Mouse (Mus musculus): ENCODE measurements around the gene Gspt1. TPM values are rescaled to one million over a fixed set of nuclear protein-coding genes. Genes with fewer than 3 reads are reported as not detected.

Gspt1 gene
- polyA plus RNA-seq, 1 experiment from 2014 or later, result 49.5 TPM

- Histone ChIP-seq H3K27ac (replicated peaks) (no peak overlapping the region), H3K36me3 (no peaks in the 10 kb centered on the region), H3K27me3 (no peaks in the 10 kb centered on the region), H3K9me3 (no peaks in the 10 kb centered on the region), H3K4me3 (no peak overlapping the region), H3K9ac (no peak overlapping the region), H3K4me1 (replicated peaks) (no peaks in the 10 kb centered on the region), H3K4me2 (no peak overlapping the region)
- ATAC-seq (ENCODE audit: low FRiP score, low read depth), result no peak
- 88% methylated on average over 2 of the region's 2 CpGs for WGBS
These were observed 12.4 kb upstream of the Gspt1 start for GRCm38 (mm10) chr16:11266556-11266955.

- no peaks in the 10 kb centered on the region for H3K27me3 ChIP-seq
- no peaks in the 10 kb centered on the region for H3K9me3 ChIP-seq
- no peaks in the 10 kb centered on the region for H3K36me3 ChIP-seq
- ATAC-seq (ENCODE audit: low FRiP score, low read depth), result no peak
- no peak overlapping the region for H3K27ac ChIP-seq (replicated peaks)
- H3K4me2 ChIP-seq, result no peak overlapping the region
- no peak overlapping the region for H3K4me3 ChIP-seq
- H3K4me1 ChIP-seq (replicated peaks), result no peaks in the 10 kb centered on the region
- H3K9ac ChIP-seq, result no peak overlapping the region
These were observed 9.1 kb upstream of the Gspt1 start for GRCm38 (mm10) chr16:11263266-11263665.

GRCm38 (mm10) chr16:11254723-11255164, 619 bp upstream of the Gspt1 start:
- no peaks in the 10 kb centered on the region for H3K36me3 ChIP-seq
- H3K27me3 ChIP-seq, result no peaks in the 10 kb centered on the region
- H3K4me3 ChIP-seq, result peak overlapping the region; percentile 99
- peak overlapping the region; percentile 89 for H3K27ac ChIP-seq (replicated peaks)
- no peak for ATAC-seq (ENCODE audit: low FRiP score, low read depth)
- H3K4me2 ChIP-seq, result peak overlapping the region; percentile 60
- H3K9ac ChIP-seq, result peak overlapping the region; percentile 61
- 20% methylated on average over 10 of the region's 10 CpGs for WGBS
- no peaks in the 10 kb centered on the region for H3K9me3 ChIP-seq
- peaks cover 27% of the 10 kb centered on the region for H3K4me1 ChIP-seq (replicated peaks)

- Histone ChIP-seq H3K9me3 (no peaks in the 10 kb centered on the region), H3K4me2 (peak overlapping the region; percentile 98), H3K27me3 (no peaks in the 10 kb centered on the region), H3K9ac (peak overlapping the region; percentile 88), H3K36me3 (no peaks in the 10 kb centered on the region), H3K4me3 (peak overlapping the region; percentile 99), H3K4me1 (replicated peaks) (peaks cover 27% of the 10 kb centered on the region), H3K27ac (replicated peaks) (peak overlapping the region; percentile 94)
- WGBS, result 0% methylated on average over 54 of the region's 58 CpGs
- peak; percentile 27; the same call in 1 of the 2 replicates for ATAC-seq (ENCODE audit: low FRiP score, low read depth)
These were observed 877 bp downstream of the Gspt1 start for GRCm38 (mm10) chr16:11253065-11253831.

GRCm38 (mm10) chr16:11247791-11248190, 6.3 kb downstream of the Gspt1 start:
- no peaks in the 10 kb centered on the region for H3K27me3 ChIP-seq
- no peak overlapping the region for H3K9ac ChIP-seq
- H3K36me3 ChIP-seq, result no peaks in the 10 kb centered on the region
- no peak overlapping the region for H3K4me3 ChIP-seq
- H3K9me3 ChIP-seq, result no peaks in the 10 kb centered on the region
- no peak for ATAC-seq (ENCODE audit: low FRiP score, low read depth)
- WGBS, result 89% methylated on average over 2 of the region's 2 CpGs
- H3K27ac ChIP-seq (replicated peaks), result no peak overlapping the region
- peaks cover 20% of the 10 kb centered on the region for H3K4me1 ChIP-seq (replicated peaks)
- H3K4me2 ChIP-seq, result no peak overlapping the region

- WGBS, result 86% methylated on average over 9 of the region's 9 CpGs
- Histone ChIP-seq H3K36me3 (no peaks in the 10 kb centered on the region), H3K27me3 (no peaks in the 10 kb centered on the region), H3K4me2 (no peak overlapping the region), H3K4me1 (replicated peaks) (peaks cover 1% of the 10 kb centered on the region; the same call in 1 of the 2 replicates), H3K9ac (no peak overlapping the region), H3K4me3 (no peak overlapping the region), H3K9me3 (no peaks in the 10 kb centered on the region), H3K27ac (replicated peaks) (no peak overlapping the region)
- no peak for ATAC-seq (ENCODE audit: low FRiP score, low read depth)
These were observed 8.4 kb downstream of the Gspt1 start for GRCm38 (mm10) chr16:11245767-11246166.

GRCm38 (mm10) chr16:11242401-11242800, 11.7 kb downstream of the Gspt1 start:
- Histone ChIP-seq H3K4me2 (no peak overlapping the region), H3K27ac (replicated peaks) (no peak overlapping the region), H3K27me3 (no peaks in the 10 kb centered on the region), H3K4me3 (no peak overlapping the region), H3K9ac (no peak overlapping the region), H3K9me3 (no peaks in the 10 kb centered on the region), H3K36me3 (peaks cover 9% of the 10 kb centered on the region), H3K4me1 (replicated peaks) (no peaks in the 10 kb centered on the region)
- WGBS, result 90% methylated on average over 1 of the region's 1 CpGs
- no peak for ATAC-seq (ENCODE audit: low FRiP score, low read depth)

GRCm38 (mm10) chr16:11217801-11218200, 36.3 kb downstream of the Gspt1 start:
- no peaks in the 10 kb centered on the region for H3K4me1 ChIP-seq (replicated peaks)
- H3K9ac ChIP-seq, result no peak overlapping the region
- H3K36me3 ChIP-seq, result peaks cover 48% of the 10 kb centered on the region
- no peak overlapping the region for H3K4me3 ChIP-seq
- H3K27me3 ChIP-seq, result no peaks in the 10 kb centered on the region
- H3K27ac ChIP-seq (replicated peaks), result no peak overlapping the region
- no peaks in the 10 kb centered on the region for H3K9me3 ChIP-seq
- ATAC-seq (ENCODE audit: low FRiP score, low read depth), result no peak
- 94% methylated on average over 3 of the region's 3 CpGs for WGBS
- no peak overlapping the region for H3K4me2 ChIP-seq

- 8% methylated on average over 24 of the region's 24 CpGs for WGBS
- Histone ChIP-seq H3K27ac (replicated peaks) (peak overlapping the region; percentile 78), H3K4me2 (peak overlapping the region; percentile 95), H3K9ac (peak overlapping the region; percentile 85), H3K36me3 (peaks cover 33% of the 10 kb centered on the region), H3K9me3 (no peaks in the 10 kb centered on the region), H3K4me3 (peak overlapping the region; percentile 75), H3K27me3 (no peaks in the 10 kb centered on the region), H3K4me1 (replicated peaks) (peaks cover 32% of the 10 kb centered on the region)
- 0 out of 2 replicates have a peak, but pooled peaks have one; percentile 45 for ATAC-seq (ENCODE audit: low FRiP score, low read depth)
These were observed 50.3 kb downstream of the Gspt1 start for GRCm38 (mm10) chr16:11203600-11204390.

GRCm38 (mm10) chr16:11202571-11203554, 51.3 kb downstream of the Gspt1 start, which contains the start of gene Rsl1d1:
Rsl1d1 (minus strand) TSS chr16:11203331.
- Histone ChIP-seq H3K27me3 (no peaks in the 10 kb centered on the region), H3K9ac (peak within 1 kb of the TSS; percentile 85), H3K36me3 (peaks cover 38% of the 10 kb centered on the region), H3K4me2 (peak within 1 kb of the TSS; percentile 95), H3K9me3 (no peaks in the 10 kb centered on the region), H3K4me3 (peak within 1 kb of the TSS; percentile 75), H3K4me1 (replicated peaks) (peaks cover 32% of the 10 kb centered on the region), H3K27ac (replicated peaks) (peak within 1 kb of the TSS; percentile 78)
- peak; percentile 99 for ATAC-seq (ENCODE audit: low FRiP score, low read depth)
- under 1% methylated on average over 68 of the region's 68 CpGs for WGBS

- H3K9ac ChIP-seq, result peak overlapping the region; percentile 85
- no peaks in the 10 kb centered on the region for H3K9me3 ChIP-seq
- 72% methylated on average over 6 of the region's 6 CpGs for WGBS
- peak overlapping the region; percentile 75 for H3K4me3 ChIP-seq
- no peaks in the 10 kb centered on the region for H3K27me3 ChIP-seq
- H3K27ac ChIP-seq (replicated peaks), result no peak overlapping the region
- no peak for ATAC-seq (ENCODE audit: low FRiP score, low read depth)
- peak overlapping the region; percentile 95 for H3K4me2 ChIP-seq
- peaks cover 44% of the 10 kb centered on the region for H3K36me3 ChIP-seq
- peaks cover 32% of the 10 kb centered on the region for H3K4me1 ChIP-seq (replicated peaks)
These were observed 52.3 kb downstream of the Gspt1 start for GRCm38 (mm10) chr16:11201740-11202394.

Measured in hindbrain, embryonic 15.5 days (tissue).